Mouse (Mus musculus) liver, embryonic 14.5 days (tissue): ENCODE measurements around the gene Epb41l1. TPM values are rescaled to one million over a fixed set of nuclear protein-coding genes. Genes with fewer than 3 reads are reported as not detected.

Experiments
- ATAC-seq: fragments of 200-750 bp; cut with Nextera tagmentation; 2 replicates; pipeline ENCODE4 v1.8.0; 2017; ENCODE audit warnings: moderate number of reproducible peaks, mild to moderate bottlenecking, moderate library complexity; ENCODE audit not compliant: insufficient read depth
- DNase-seq, 3 experiments: peaks; one replicate each; pipeline ENCODE4 v3.0.0-alpha.2; 2012 to 2013; ENCODE audit warnings: low read depth in 3 of 3, low spot score in 3 of 3
- H3K27ac ChIP-seq: fragments of 300-500 bp; sonication (generic); 2 replicates; pipeline ENCODE4 v1.5.1; 2014; ENCODE audit warnings: moderate library complexity, mild to moderate bottlenecking, control low read depth, inconsistent platforms
- H3K27me3 ChIP-seq: fragments of 300-500 bp; sonication (generic); 2 replicates; pipeline ENCODE4 v1.6.1; 2014; ENCODE audit warnings: mild to moderate bottlenecking, low read length, moderate library complexity; ENCODE audit not compliant: control insufficient read depth, insufficient read depth
- H3K36me3 ChIP-seq: fragments of 300-500 bp; sonication (generic); replicated peaks from 2 replicates; pipeline ENCODE4 v1.6.1; 2014; ENCODE audit warnings: low read depth; ENCODE audit not compliant: control insufficient read depth, insufficient read depth
- H3K4me1 ChIP-seq, 2 experiments: fragments of 200-500 bp in 1 of 2; fragments of 300-500 bp in 1 of 2; sonication (generic) in 1 of 2; replicated peaks; 2 replicates each; pipeline ENCODE4 v1.6.1; 2012 to 2014; ENCODE audit warnings: antibody characterized with exemption in 1 of 2, inconsistent platforms in 1 of 2, low read length in 1 of 2; ENCODE audit not compliant: control insufficient read depth in 2 of 2, insufficient read depth in 2 of 2
- H3K4me2 ChIP-seq: fragments of 300-500 bp; sonication (generic); 2 replicates; pipeline ENCODE4 v1.6.1; 2014; ENCODE audit warnings: low read depth, mild to moderate bottlenecking, control low read depth, moderate library complexity
- H3K4me3 ChIP-seq, 2 experiments: fragments of 200-500 bp in 1 of 2; fragments of 300-500 bp in 1 of 2; sonication (generic) in 1 of 2; 2 replicates each; pipeline ENCODE4 v1.5.1; 2012 to 2014; ENCODE audit warnings: low read depth in 2 of 2, low read length in 2 of 2, mild to moderate bottlenecking in 2 of 2, control low read depth in 1 of 2, inconsistent platforms in 1 of 2, moderate library complexity in 1 of 2; ENCODE audit not compliant: insufficient read depth in 1 of 2
- H3K9ac ChIP-seq: fragments of 300-500 bp; sonication (generic); replicated peaks from 2 replicates; pipeline ENCODE4 v1.6.1; 2014; ENCODE audit warnings: mild to moderate bottlenecking, control low read depth, moderate library complexity
- H3K9me3 ChIP-seq: fragments of 300-500 bp; sonication (generic); 2 replicates; pipeline ENCODE4 v1.6.1; 2016; ENCODE audit warnings: low read length, mixed read lengths; ENCODE audit not compliant: control insufficient read depth
- CTCF ChIP-seq: IDR thresholded peaks from 2 replicates; pipeline ENCODE4 v1.5.1; 2016; ENCODE audit warnings: antibody characterized with exemption, low read depth, control low read depth
- EP300 ChIP-seq: IDR thresholded peaks from 2 replicates; pipeline ENCODE4 v1.6.1; 2016; ENCODE audit warnings: antibody characterized with exemption, low read depth
- WGBS: fragments of 180-500 bp; shearing (Covaris S2); extraction: QIAGEN DNeasy Blood & Tissue Kit; methylation state at CpG from one replicate; pipeline ENCODE4 v1.1.7; 2014; ENCODE audit not compliant: insufficient replicate concordance; 5-methylcytosine and 5-hydroxymethylcytosine counted together
- polyA plus RNA-seq, 2 experiments: library from polyadenylated mRNA; depleted of rRNA in 1 of 2; stranded (reverse) in 1 of 2; unstranded in 1 of 2; fragments of >200 nt; fragmentation: Nextera tagmentation in 1 of 2; extraction: Ambion mirVana in 1 of 2; gene quantifications; 2 replicates each; pipeline versions ENCODE4 v1.2.1 to v1.2.3; 2012 to 2014

Epb41l1 gene
- polyA plus RNA-seq, 2 experiments, result 0.46 to 2.5 TPM

GRCm38 (mm10) chr2:156422631-156423030, 1.9 kb downstream of the Epb41l1 start:
- ATAC-seq, result no peak
- Histone ChIP-seq H3K9me3 (no peaks in the 10 kb centered on the region), H3K9ac (no peak overlapping the region), H3K4me2 (no peak overlapping the region), H3K27me3 (peaks cover 51% of the 10 kb centered on the region), H3K36me3 (no peaks in the 10 kb centered on the region), H3K4me1 (no peaks in the 10 kb centered on the region; a peak in 1 of 4 replicates), H3K4me3 (no peak overlapping the region), H3K27ac (no peak overlapping the region)
- DNase-seq, result no peak
- TF ChIP-seq CTCF (no peak), EP300 (no peak)
- WGBS, result 3% methylated on average over 8 of the region's 8 CpGs

DNA sequence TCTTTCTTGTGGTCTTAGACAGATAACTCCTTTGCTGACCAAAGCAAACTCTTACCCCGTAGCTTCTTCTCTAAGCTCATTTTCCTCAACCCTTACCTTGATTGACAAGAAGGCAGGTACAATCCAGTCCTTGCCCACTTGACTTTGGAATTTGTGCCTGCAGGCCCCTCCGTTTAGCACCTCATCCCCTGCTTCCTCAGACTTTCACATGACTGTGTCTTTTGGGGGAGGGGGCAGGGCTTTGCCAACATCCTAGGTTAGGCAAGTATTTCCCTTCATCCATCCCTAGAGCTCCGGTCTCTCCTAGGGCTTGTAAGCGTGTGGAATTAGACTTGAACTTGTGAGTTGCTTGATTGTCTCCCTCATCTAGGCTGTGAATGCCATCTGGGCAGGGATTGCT, 3.0 kb downstream of the Epb41l1 start:
- Histone ChIP-seq H3K4me3 (no peak overlapping the region), H3K4me2 (no peak overlapping the region), H3K4me1 (no peaks in the 10 kb centered on the region; a peak in 1 of 4 replicates), H3K9me3 (no peaks in the 10 kb centered on the region), H3K36me3 (no peaks in the 10 kb centered on the region), H3K9ac (no peak overlapping the region), H3K27me3 (peaks cover 51% of the 10 kb centered on the region), H3K27ac (no peak overlapping the region)
- WGBS, result 46% methylated on average over 4 of the region's 4 CpGs
- no peak for ATAC-seq
- no peak for DNase-seq
- TF ChIP-seq CTCF (no peak), EP300 (no peak)

DNA sequence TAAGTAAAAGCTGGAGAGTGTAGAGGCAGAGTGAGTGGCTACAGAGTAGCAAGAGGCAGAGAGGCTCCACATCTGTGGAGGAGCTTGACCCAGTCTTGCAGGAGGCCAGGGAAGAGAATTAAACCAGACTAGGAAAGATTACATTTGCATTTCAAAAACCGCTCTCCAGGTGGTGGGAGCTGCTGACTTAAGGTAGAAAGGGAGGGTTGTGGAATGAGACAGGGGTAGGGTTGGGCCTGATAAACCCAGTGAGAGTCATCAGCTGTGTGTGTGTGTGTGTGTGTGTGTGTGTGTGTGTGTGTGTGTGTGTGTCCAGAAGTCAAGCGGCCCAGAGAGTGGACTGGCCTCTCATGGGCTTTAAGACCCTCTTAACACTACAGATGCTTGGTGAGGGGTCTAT, 4.9 kb downstream of the Epb41l1 start:
- Histone ChIP-seq H3K4me3 (no peak overlapping the region), H3K27me3 (peaks cover 34% of the 10 kb centered on the region), H3K9ac (no peak overlapping the region), H3K4me2 (no peak overlapping the region), H3K4me1 (no peaks in the 10 kb centered on the region; a peak in 1 of 4 replicates), H3K27ac (no peak overlapping the region), H3K9me3 (no peaks in the 10 kb centered on the region), H3K36me3 (no peaks in the 10 kb centered on the region)
- no peak for DNase-seq
- WGBS, result 35% methylated on average over 2 of the region's 2 CpGs
- TF ChIP-seq EP300, result no peak
- ATAC-seq, result no peak

- Histone ChIP-seq H3K4me1 (no peaks in the 10 kb centered on the region; a peak in 1 of 4 replicates), H3K9me3 (no peaks in the 10 kb centered on the region), H3K4me2 (no peak overlapping the region), H3K4me3 (no peak overlapping the region), H3K9ac (no peak overlapping the region), H3K27me3 (peaks cover 29% of the 10 kb centered on the region), H3K27ac (no peak overlapping the region), H3K36me3 (no peaks in the 10 kb centered on the region)
- 42% methylated on average over 4 of the region's 4 CpGs for WGBS
- TF ChIP-seq CTCF (no peak), EP300 (no peak)
- ATAC-seq (no peak), DNase-seq (no peak)
These were observed 5.4 kb downstream of the Epb41l1 start for GRCm38 (mm10) chr2:156426151-156426550.

DNA sequence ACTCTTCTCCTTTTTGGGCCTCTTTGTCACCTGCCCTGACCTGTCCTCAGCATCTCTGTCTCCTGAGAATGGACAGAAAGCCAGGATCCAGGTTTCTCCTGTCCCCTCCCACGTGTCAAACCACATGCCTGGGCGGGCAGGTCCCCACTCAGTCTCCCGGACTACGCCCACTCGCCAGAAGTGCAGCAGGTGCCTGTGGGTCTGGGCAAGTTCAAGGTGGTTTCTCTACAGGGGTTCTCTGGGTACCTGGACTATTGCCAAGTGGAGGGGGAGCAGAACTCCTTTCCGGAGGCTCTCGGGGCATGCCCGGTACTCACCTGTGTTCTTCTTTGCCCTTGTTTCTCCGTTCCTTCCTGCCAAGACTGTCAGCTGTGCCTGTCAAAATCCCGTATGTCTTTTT, 9.1 kb downstream of the Epb41l1 start:
- no peak overlapping the region for H3K4me2 ChIP-seq
- no peak for ATAC-seq
- no peak overlapping the region for H3K9ac ChIP-seq
- no peaks in the 10 kb centered on the region for H3K27me3 ChIP-seq
- H3K36me3 ChIP-seq, result no peaks in the 10 kb centered on the region
- H3K4me3 ChIP-seq, result no peak overlapping the region
- H3K4me1 ChIP-seq, result 0 out of 4 replicates have a peak, but pooled peaks cover 0 to 2% of the 10 kb centered on the region in 2 experiments
- TF ChIP-seq CTCF, result no peak
- no peak for TF ChIP-seq EP300
- WGBS, result 65% methylated on average over 10 of the region's 10 CpGs
- no peak overlapping the region for H3K27ac ChIP-seq
- H3K9me3 ChIP-seq, result no peaks in the 10 kb centered on the region
- DNase-seq, result no peak

DNA sequence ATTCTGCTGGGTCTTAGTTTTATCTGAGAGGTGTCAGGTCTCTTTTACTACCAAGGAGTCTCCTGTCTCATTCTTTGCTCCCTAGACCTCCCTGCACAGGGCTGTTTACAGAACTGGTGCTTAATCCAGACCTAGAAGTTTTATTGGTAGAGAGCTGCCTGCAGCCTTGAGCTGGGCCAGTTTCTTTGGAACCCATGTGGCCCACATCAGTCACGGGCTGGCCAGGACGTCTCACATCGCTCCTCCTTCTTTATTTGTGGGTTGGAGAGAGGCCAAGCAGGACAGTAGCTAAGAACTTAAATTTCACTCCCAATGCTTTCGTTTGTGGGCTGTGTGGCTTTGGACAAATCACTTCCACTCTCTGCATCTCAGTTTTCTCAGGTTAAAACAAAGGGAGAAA, 9.6 kb downstream of the Epb41l1 start:
- H3K27me3 ChIP-seq, result no peaks in the 10 kb centered on the region
- no peaks in the 10 kb centered on the region for H3K36me3 ChIP-seq
- no peak overlapping the region for H3K4me2 ChIP-seq
- H3K9me3 ChIP-seq, result no peaks in the 10 kb centered on the region
- no peak for ATAC-seq
- no peak for DNase-seq
- H3K27ac ChIP-seq, result no peak overlapping the region
- 47% methylated on average over 4 of the region's 4 CpGs for WGBS
- H3K4me1 ChIP-seq, result 0 out of 4 replicates have a peak, but pooled peaks cover 0 to 2% of the 10 kb centered on the region in 2 experiments
- no peak for TF ChIP-seq CTCF
- TF ChIP-seq EP300, result no peak
- no peak overlapping the region for H3K9ac ChIP-seq
- no peak overlapping the region for H3K4me3 ChIP-seq
